Mouse (Mus musculus) c-Kit-positive CD71-positive TER-119-positive erythroid progenitor cells, embryonic 14.5 days (primary cell): ENCODE results near the gene Rbm25.
A peak's percentile ranks its signal among the peaks of the same experiment; 100 is the strongest.

ENCODE experiments used
- DNase-seq: peaks from one replicate; pipeline ENCODE4 v3.0.0-alpha.2; 2013; ENCODE audit warnings: low spot score

Gene Rbm25

GRCm38 (mm10) chr12:83650346-83650745, 19.3 kb downstream of the Rbm25 start:
- DNase-seq, result no peak

- DNase-seq, result no peak
These were observed 20.4 kb downstream of the Rbm25 start for GRCm38 (mm10) chr12:83651414-83651813.

- DNase-seq, result no peak
These were observed 54.4 kb downstream of the Rbm25 start for GRCm38 (mm10) chr12:83685466-83685865.

- DNase-seq, result no peak
These were observed 55.7 kb downstream of the Rbm25 start for GRCm38 (mm10) chr12:83686575-83687350.

GRCm38 (mm10) chr12:83687934-83688315, 56.9 kb downstream of the Rbm25 start, which contains the start of gene Psen1:
Gene Psen1, plus strand, starts transcription at chr12:83688152.
- DNase-seq, result peak; percentile 88

GRCm38 (mm10) chr12:83688316-83689086, 57.5 kb downstream of the Rbm25 start:
- DNase-seq, result peak; percentile 59

GRCm38 (mm10) chr12:83689087-83689432, 58.0 kb downstream of the Rbm25 start:
- DNase-seq, result peak; percentile 34

GRCm38 (mm10) chr12:83694011-83694410, 63.0 kb downstream of the Rbm25 start:
- DNase-seq, result no peak

GRCm38 (mm10) chr12:83694669-83695068, 63.6 kb downstream of the Rbm25 start:
- DNase-seq, result no peak

GRCm38 (mm10) chr12:83698637-83699036, 67.6 kb downstream of the Rbm25 start:
- DNase-seq, result no peak

- DNase-seq, result no peak
These were observed 70.6 kb downstream of the Rbm25 start for GRCm38 (mm10) chr12:83701608-83702007.

- DNase-seq, result no peak
These were observed 71.8 kb downstream of the Rbm25 start for GRCm38 (mm10) chr12:83702796-83703195.

GRCm38 (mm10) chr12:83706951-83707350, 75.9 kb downstream of the Rbm25 start:
- DNase-seq, result no peak

- peak; percentile 69 for DNase-seq
These were observed 77.4 kb downstream of the Rbm25 start for GRCm38 (mm10) chr12:83708160-83709092.

GRCm38 (mm10) chr12:83709934-83710333, 78.9 kb downstream of the Rbm25 start:
- DNase-seq, result no peak

GRCm38 (mm10) chr12:83713749-83714148, 82.7 kb downstream of the Rbm25 start:
- DNase-seq, result peak; percentile 41

GRCm38 (mm10) chr12:83716416-83717184, 85.6 kb downstream of the Rbm25 start:
- no peak for DNase-seq

- DNase-seq, result no peak
These were observed 88.4 kb downstream of the Rbm25 start for GRCm38 (mm10) chr12:83719431-83719830.

- DNase-seq, result no peak
These were observed 90.2 kb downstream of the Rbm25 start for GRCm38 (mm10) chr12:83721281-83721680.

GRCm38 (mm10) chr12:83723037-83723436, 92.0 kb downstream of the Rbm25 start:
- no peak for DNase-seq

GRCm38 (mm10) chr12:83726510-83727308, 95.7 kb downstream of the Rbm25 start:
- DNase-seq, result no peak
